Mouse (Mus musculus): ENCODE results near the gene 4931406C07Rik. TPM values are rescaled to one million over a fixed set of nuclear protein-coding genes. Genes with fewer than 3 reads are reported as not detected.

Gene 4931406C07Rik
- polyA plus RNA-seq, 1 experiment from 2014 or later, result 13.4 TPM

DNA sequence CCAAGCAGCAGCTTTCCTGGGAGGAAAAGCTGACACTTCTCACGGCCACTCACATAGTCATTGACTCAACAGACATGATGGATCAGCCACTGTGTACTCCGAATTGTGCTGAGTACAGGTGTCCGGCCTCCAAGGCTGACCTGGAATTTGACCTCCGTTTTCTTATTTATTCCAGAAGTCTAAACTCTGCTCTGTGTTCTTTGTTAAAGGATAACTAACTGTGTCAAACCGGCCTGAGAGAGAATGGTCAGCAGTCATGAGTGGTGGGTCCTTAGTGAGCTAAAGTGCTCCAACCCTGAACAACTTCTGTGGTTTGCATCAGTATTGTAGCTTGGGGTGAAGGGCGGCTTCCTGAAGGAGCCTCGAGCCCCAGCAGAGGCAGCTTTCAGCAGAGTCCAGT, 54.1 kb downstream of the 4931406C07Rik start:
- H3K4me2 ChIP-seq (ENCODE audit: low read length), result no peak overlapping the region
- H3K36me3 ChIP-seq (ENCODE audit: control insufficient read depth, insufficient read depth, low read length), result no peaks in the 10 kb centered on the region
- no peaks in the 10 kb centered on the region for H3K4me1 ChIP-seq (ENCODE audit: control insufficient read depth, insufficient read depth, low read length)
- H3K27me3 ChIP-seq (ENCODE audit: control insufficient read depth, insufficient read depth, low read length), result no peaks in the 10 kb centered on the region
- ATAC-seq (ENCODE audit: low FRiP score, low TSS enrichment) (no peak), DNase-seq (no peak)
- H3K4me3 ChIP-seq (replicated peaks; ENCODE audit: low read depth, low read length), result no peak overlapping the region
- H3K27ac ChIP-seq (replicated peaks; ENCODE audit: low read depth, low read length), result no peak overlapping the region
- no peak overlapping the region for H3K9ac ChIP-seq (replicated peaks; ENCODE audit: low read length)
- WGBS, result 80% methylated on average over 7 of the region's 7 CpGs
- no peaks in the 10 kb centered on the region for H3K9me3 ChIP-seq (ENCODE audit: control insufficient read depth, low read length)

- ATAC-seq (ENCODE audit: low FRiP score, low TSS enrichment) (no peak), DNase-seq (no peak)
- no peak overlapping the region for H3K9ac ChIP-seq (replicated peaks; ENCODE audit: low read length)
- 79% methylated on average over 7 of the region's 7 CpGs for WGBS
- no peaks in the 10 kb centered on the region for H3K9me3 ChIP-seq (ENCODE audit: control insufficient read depth, low read length)
- no peaks in the 10 kb centered on the region for H3K36me3 ChIP-seq (ENCODE audit: control insufficient read depth, insufficient read depth, low read length)
- no peak overlapping the region for H3K4me2 ChIP-seq (ENCODE audit: low read length)
- no peaks in the 10 kb centered on the region for H3K4me1 ChIP-seq (ENCODE audit: control insufficient read depth, insufficient read depth, low read length)
- no peak overlapping the region for H3K4me3 ChIP-seq (replicated peaks; ENCODE audit: low read depth, low read length)
- no peak overlapping the region for H3K27ac ChIP-seq (replicated peaks; ENCODE audit: low read depth, low read length)
- H3K27me3 ChIP-seq (ENCODE audit: control insufficient read depth, insufficient read depth, low read length), result no peaks in the 10 kb centered on the region
Measured at GRCm38 (mm10) chr9:15250376-15250775, 55.9 kb downstream of the 4931406C07Rik start.

DNA sequence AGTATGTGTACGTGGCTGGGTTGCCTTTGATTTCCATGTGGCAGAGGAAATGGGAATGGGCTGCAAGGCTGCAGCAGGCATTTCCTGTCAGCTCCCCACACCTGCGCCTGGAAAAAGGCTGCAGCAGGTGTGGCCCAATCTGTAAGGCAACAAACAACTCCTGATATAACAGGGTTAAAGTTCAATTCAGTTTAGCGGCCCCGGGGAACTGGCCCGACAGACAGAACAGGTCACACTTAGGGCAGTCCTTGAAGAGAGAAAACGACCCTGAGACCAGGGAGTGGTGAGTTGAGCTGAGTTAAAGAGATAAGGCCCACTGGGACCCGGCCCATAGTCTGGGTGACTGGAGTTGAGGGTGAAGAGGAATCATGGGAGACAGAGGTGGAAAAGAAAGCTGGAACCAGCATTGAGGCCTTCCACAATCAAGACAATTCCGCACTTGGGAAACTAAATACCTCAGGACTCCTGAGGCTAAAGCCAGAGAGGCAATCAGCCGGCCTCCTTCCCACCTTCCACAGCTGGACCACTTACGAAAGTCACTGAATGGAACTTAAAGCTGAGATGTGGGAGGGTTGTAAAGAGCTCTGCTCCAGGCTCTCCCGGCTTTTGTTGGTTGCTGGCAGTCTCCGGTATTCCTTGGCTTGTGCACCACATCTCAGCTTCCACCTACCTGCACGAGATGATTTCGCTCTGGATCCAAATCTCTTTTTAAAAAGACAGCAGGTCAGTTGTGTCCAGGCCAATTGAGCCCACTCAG, 60.8 kb downstream of the 4931406C07Rik start:
- Histone ChIP-seq H3K9me3 (ENCODE audit: control insufficient read depth, low read length) (no peaks in the 10 kb centered on the region), H3K4me3 (replicated peaks; ENCODE audit: low read depth, low read length) (no peak overlapping the region), H3K27ac (replicated peaks; ENCODE audit: low read depth, low read length) (no peak overlapping the region), H3K4me1 (ENCODE audit: control insufficient read depth, insufficient read depth, low read length) (no peaks in the 10 kb centered on the region), H3K9ac (replicated peaks; ENCODE audit: low read length) (no peak overlapping the region), H3K27me3 (ENCODE audit: control insufficient read depth, insufficient read depth, low read length) (no peaks in the 10 kb centered on the region), H3K4me2 (ENCODE audit: low read length) (no peak overlapping the region), H3K36me3 (ENCODE audit: control insufficient read depth, insufficient read depth, low read length) (no peaks in the 10 kb centered on the region)
- 82% methylated on average over 14 of the region's 14 CpGs for WGBS
- ATAC-seq (ENCODE audit: low FRiP score, low TSS enrichment) (no peak), DNase-seq (no peak)

DNA sequence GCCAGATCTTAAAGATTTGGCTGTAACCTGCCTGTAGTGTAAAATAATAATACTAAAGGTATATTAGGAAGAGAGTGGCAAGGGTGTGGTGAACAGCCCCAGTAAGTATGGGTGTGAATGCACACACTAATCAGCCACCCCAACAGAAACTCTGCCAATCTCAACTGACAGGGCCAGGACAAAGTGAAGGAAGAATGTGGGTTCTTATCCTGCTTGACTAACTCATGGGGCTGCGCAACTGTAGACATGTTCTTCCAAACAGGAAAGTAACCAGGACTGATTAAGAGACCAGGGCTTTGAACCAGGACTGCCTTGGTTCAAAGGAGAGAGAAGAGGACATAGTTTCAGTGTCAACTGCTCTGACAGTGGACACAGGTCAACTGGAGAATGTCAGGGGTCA, 64.1 kb downstream of the 4931406C07Rik start:
- H3K27ac ChIP-seq (replicated peaks; ENCODE audit: low read depth, low read length), result no peak overlapping the region
- no peak for DNase-seq
- no peak overlapping the region for H3K4me3 ChIP-seq (replicated peaks; ENCODE audit: low read depth, low read length)
- H3K4me2 ChIP-seq (ENCODE audit: low read length), result no peak overlapping the region
- no peaks in the 10 kb centered on the region for H3K9me3 ChIP-seq (ENCODE audit: control insufficient read depth, low read length)
- no peak for ATAC-seq (ENCODE audit: low FRiP score, low TSS enrichment)
- 0 out of 2 replicates have a peak, but pooled peaks cover 8% of the 10 kb centered on the region for H3K4me1 ChIP-seq (ENCODE audit: control insufficient read depth, insufficient read depth, low read length)
- WGBS, result 97% methylated on average over 1 of the region's 1 CpGs
- no peak overlapping the region for H3K9ac ChIP-seq (replicated peaks; ENCODE audit: low read length)
- no peaks in the 10 kb centered on the region for H3K27me3 ChIP-seq (ENCODE audit: control insufficient read depth, insufficient read depth, low read length)
- no peaks in the 10 kb centered on the region for H3K36me3 ChIP-seq (ENCODE audit: control insufficient read depth, insufficient read depth, low read length)

DNA sequence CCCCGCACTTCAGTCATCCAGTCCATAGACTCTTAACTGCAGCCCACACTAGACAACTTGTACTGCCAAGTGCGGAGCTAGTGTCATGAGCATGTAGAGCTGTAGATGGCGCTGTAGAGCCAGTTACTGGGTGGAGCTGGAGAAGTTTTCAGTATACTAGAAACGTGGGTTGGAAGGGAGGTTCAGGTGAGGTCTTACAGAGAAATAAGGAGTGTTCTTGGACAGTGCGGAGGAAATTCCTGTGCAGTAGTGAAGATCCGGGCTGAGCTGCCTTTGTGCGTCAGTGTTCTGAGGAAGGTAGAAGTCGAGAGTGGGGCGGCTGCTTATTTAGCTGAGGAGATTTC, 64.7 kb downstream of the 4931406C07Rik start:
- DNase-seq, result peak; percentile 54
- Histone ChIP-seq H3K27ac (replicated peaks; ENCODE audit: low read depth, low read length) (no peak overlapping the region), H3K4me2 (ENCODE audit: low read length) (no peak overlapping the region), H3K9me3 (ENCODE audit: control insufficient read depth, low read length) (no peaks in the 10 kb centered on the region), H3K4me1 (ENCODE audit: control insufficient read depth, insufficient read depth, low read length) (0 out of 2 replicates have a peak, but pooled peaks cover 8% of the 10 kb centered on the region), H3K9ac (replicated peaks; ENCODE audit: low read length) (no peak overlapping the region), H3K36me3 (ENCODE audit: control insufficient read depth, insufficient read depth, low read length) (no peaks in the 10 kb centered on the region), H3K4me3 (replicated peaks; ENCODE audit: low read depth, low read length) (no peak overlapping the region), H3K27me3 (ENCODE audit: control insufficient read depth, insufficient read depth, low read length) (no peaks in the 10 kb centered on the region)
- no peak for ATAC-seq (ENCODE audit: low FRiP score, low TSS enrichment)
- WGBS, result 51% methylated on average over 9 of the region's 9 CpGs

- 72% methylated on average over 6 of the region's 6 CpGs for WGBS
- no peak overlapping the region for H3K4me3 ChIP-seq (replicated peaks; ENCODE audit: low read depth, low read length)
- ATAC-seq (ENCODE audit: low FRiP score, low TSS enrichment), result no peak
Measured at GRCm38 (mm10) chr9:15240863-15241595, 65.2 kb downstream of the 4931406C07Rik start.

GRCm38 (mm10) chr9:15240006-15240405, 66.2 kb downstream of the 4931406C07Rik start:
- H3K9ac ChIP-seq (replicated peaks; ENCODE audit: low read length), result no peak overlapping the region
- 0 out of 2 replicates have a peak, but pooled peaks cover 8% of the 10 kb centered on the region for H3K4me1 ChIP-seq (ENCODE audit: control insufficient read depth, insufficient read depth, low read length)
- peak overlapping the region; percentile 74 for H3K4me2 ChIP-seq (ENCODE audit: low read length)

More at GRCm38 (mm10) chr9:15240863-15241595, 65.2 kb downstream of the 4931406C07Rik start:
- Histone ChIP-seq H3K36me3 (ENCODE audit: control insufficient read depth, insufficient read depth, low read length) (no peaks in the 10 kb centered on the region), H3K4me2 (ENCODE audit: low read length) (no peak overlapping the region), H3K9me3 (ENCODE audit: control insufficient read depth, low read length) (no peaks in the 10 kb centered on the region), H3K27me3 (ENCODE audit: control insufficient read depth, insufficient read depth, low read length) (no peaks in the 10 kb centered on the region), H3K4me1 (ENCODE audit: control insufficient read depth, insufficient read depth, low read length) (0 out of 2 replicates have a peak, but pooled peaks cover 8% of the 10 kb centered on the region), H3K27ac (replicated peaks; ENCODE audit: low read depth, low read length) (no peak overlapping the region), H3K9ac (replicated peaks; ENCODE audit: low read length) (no peak overlapping the region)
- DNase-seq, result no peak

DNA sequence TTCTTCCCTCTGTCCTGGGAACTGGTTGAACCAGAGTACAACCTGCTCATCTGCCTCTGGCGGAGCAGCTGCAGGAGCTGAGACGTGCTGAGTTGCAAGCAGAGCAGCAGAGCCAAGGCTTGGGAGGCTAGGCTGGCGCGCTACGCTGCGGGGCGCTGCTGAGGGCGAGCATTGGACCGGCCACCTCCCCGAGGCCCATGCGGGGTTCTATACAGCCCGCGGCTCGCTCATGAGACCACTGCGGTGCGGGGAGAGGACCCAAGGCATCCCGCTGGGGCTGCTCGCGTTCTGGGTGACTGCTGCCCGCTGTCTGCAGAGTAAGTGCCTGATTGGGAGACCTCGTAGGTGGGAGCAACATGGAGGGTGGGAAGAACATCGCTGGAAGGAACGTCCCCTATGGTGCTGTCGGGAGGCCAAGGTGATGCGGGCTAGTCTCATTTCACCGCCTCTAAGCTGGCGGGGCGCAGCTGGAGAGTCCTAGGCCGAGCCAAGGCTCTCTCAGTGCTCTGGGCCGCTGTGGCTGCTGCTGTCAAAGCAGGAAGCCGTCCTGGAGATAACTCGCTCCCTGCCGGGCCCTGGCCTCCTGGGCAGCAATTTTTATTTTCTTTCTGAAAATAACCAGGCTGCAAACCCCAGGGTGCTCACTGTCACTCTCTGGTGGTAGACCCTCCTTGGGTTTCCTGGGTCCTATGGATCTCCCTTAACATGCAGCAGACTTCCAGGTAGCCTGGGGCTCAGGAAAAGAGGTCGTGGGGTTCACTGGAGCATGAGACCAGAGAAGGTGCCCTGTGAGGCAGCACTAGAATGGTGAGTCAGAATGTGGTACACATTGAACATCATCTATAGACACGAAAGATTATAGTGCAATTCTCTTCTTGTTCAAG, 67.0 kb downstream of the 4931406C07Rik start, which contains the start of gene Vstm5:
Gene Vstm5, plus strand, starts transcription at position 4 of the 884 bp plus-strand sequence.
- 5% methylated on average over 35 of the region's 35 CpGs for WGBS
- no peaks in the 10 kb centered on the region for H3K9me3 ChIP-seq (ENCODE audit: control insufficient read depth, low read length)
- H3K27ac ChIP-seq (replicated peaks; ENCODE audit: low read depth, low read length), result peak within 1 kb of the TSS; percentile 76
- H3K27me3 ChIP-seq (ENCODE audit: control insufficient read depth, insufficient read depth, low read length), result no peaks in the 10 kb centered on the region
- no peaks in the 10 kb centered on the region for H3K36me3 ChIP-seq (ENCODE audit: control insufficient read depth, insufficient read depth, low read length)
- 0 out of 2 replicates have a peak, but pooled peaks cover 8% of the 10 kb centered on the region for H3K4me1 ChIP-seq (ENCODE audit: control insufficient read depth, insufficient read depth, low read length)
- peak within 1 kb of the TSS; percentile 80 for H3K9ac ChIP-seq (replicated peaks; ENCODE audit: low read length)
- peak; percentile 88 for ATAC-seq (ENCODE audit: low FRiP score, low TSS enrichment)
- DNase-seq, result peak; percentile 82
- peak within 1 kb of the TSS; percentile 74 for H3K4me2 ChIP-seq (ENCODE audit: low read length)
- peak within 1 kb of the TSS; percentile 51 for H3K4me3 ChIP-seq (replicated peaks; ENCODE audit: low read depth, low read length)

More at GRCm38 (mm10) chr9:15240006-15240405, 66.2 kb downstream of the 4931406C07Rik start:
- 88% methylated on average over 6 of the region's 6 CpGs for WGBS
- Histone ChIP-seq H3K4me3 (replicated peaks; ENCODE audit: low read depth, low read length) (no peak overlapping the region; the same call in 1 of the 2 replicates), H3K9me3 (ENCODE audit: control insufficient read depth, low read length) (no peaks in the 10 kb centered on the region), H3K27ac (replicated peaks; ENCODE audit: low read depth, low read length) (no peak overlapping the region), H3K36me3 (ENCODE audit: control insufficient read depth, insufficient read depth, low read length) (no peaks in the 10 kb centered on the region), H3K27me3 (ENCODE audit: control insufficient read depth, insufficient read depth, low read length) (no peaks in the 10 kb centered on the region)
- DNase-seq (no peak), ATAC-seq (ENCODE audit: low FRiP score, low TSS enrichment) (no peak)
